Mouse (Mus musculus) liver, adult 2 months (tissue): ENCODE measurements around the gene Mterf4.

Source experiments
- CTCF ChIP-seq: fragments of 200-500 bp; IDR thresholded peaks from 2 replicates; pipeline ENCODE4 v1.5.1; 2011; ENCODE audit warnings: low read depth, low read length, control low read depth
- POLR2A ChIP-seq: fragments of 200-500 bp; IDR thresholded peaks from 2 replicates; pipeline ENCODE4 v1.6.1; 2011; ENCODE audit warnings: low read length, control low read depth; ENCODE audit not compliant: insufficient read depth; ENCODE audit errors: extremely low read depth

- TF ChIP-seq POLR2A: no peak
- TF ChIP-seq CTCF: no peak
Observed at GRCm38 (mm10) chr1:93299791-93300190, 5.9 kb downstream of the Mterf4 start.
